Mouse (Mus musculus) limb, embryonic 14.5 days (tissue): Measurements from ENCODE around the gene Hspd1. TPM values are rescaled to one million over a fixed set of nuclear protein-coding genes. Genes with fewer than 3 reads are reported as not detected.

ENCODE experiments used
- ATAC-seq: fragments of 200-750 bp; cut with Nextera tagmentation; 2 replicates; pipeline ENCODE4 v1.8.0; 2017; ENCODE audit warnings: low read depth, moderate number of reproducible peaks, moderate TSS enrichment; ENCODE audit not compliant: low FRiP score
- DNase-seq: peaks from one replicate; pipeline ENCODE4 v3.0.0-alpha.2; 2015; ENCODE audit warnings: low spot score
- H3K27ac ChIP-seq: fragments of 300-500 bp; sonication (generic); replicated peaks from 2 replicates; pipeline ENCODE4 v1.5.1; 2014; ENCODE audit warnings: low read depth, mild to moderate bottlenecking, low read length, moderate library complexity, mixed read lengths
- H3K27me3 ChIP-seq: fragments of 300-500 bp; sonication (generic); 2 replicates; pipeline ENCODE4 v1.6.1; 2014; ENCODE audit warnings: low read length, mixed read lengths; ENCODE audit not compliant: control insufficient read depth, insufficient read depth
- H3K36me3 ChIP-seq: fragments of 300-500 bp; sonication (generic); 2 replicates; pipeline ENCODE4 v1.6.1; 2014; ENCODE audit warnings: mild to moderate bottlenecking, low read length, moderate library complexity, mixed read lengths; ENCODE audit not compliant: control insufficient read depth, insufficient read depth
- H3K4me1 ChIP-seq: fragments of 300-500 bp; sonication (generic); 2 replicates; pipeline ENCODE4 v1.6.1; 2014; ENCODE audit warnings: antibody characterized with exemption, low read length, mixed read lengths; ENCODE audit not compliant: control insufficient read depth, insufficient read depth
- H3K4me2 ChIP-seq: fragments of 300-500 bp; sonication (generic); replicated peaks from 2 replicates; pipeline ENCODE4 v1.6.1; 2014; ENCODE audit warnings: low read depth, mild to moderate bottlenecking, low read length, moderate library complexity; ENCODE audit not compliant: severe bottlenecking
- H3K4me3 ChIP-seq: fragments of 300-500 bp; sonication (generic); replicated peaks from 2 replicates; pipeline ENCODE4 v1.5.1; 2014; ENCODE audit warnings: low read length
- H3K9ac ChIP-seq: fragments of 300-500 bp; sonication (generic); 2 replicates; pipeline ENCODE4 v1.6.1; 2014; ENCODE audit warnings: mild to moderate bottlenecking, low read depth, low read length, moderate library complexity; ENCODE audit not compliant: severe bottlenecking
- H3K9me3 ChIP-seq: fragments of 300-500 bp; sonication (generic); 2 replicates; pipeline ENCODE4 v1.6.1; 2016; ENCODE audit warnings: low read length; ENCODE audit not compliant: control insufficient read depth
- POLR2A ChIP-seq: fragments of 200-500 bp; IDR thresholded peaks from 2 replicates; pipeline ENCODE4 v1.8.0; 2012; ENCODE audit warnings: inconsistent platforms, mild to moderate bottlenecking, moderate library complexity, borderline replicate concordance; ENCODE audit not compliant: insufficient read depth, insufficient read length; ENCODE audit errors: extremely low read depth
- WGBS: fragments of 180-500 bp; shearing (Covaris S2); extraction: QIAGEN DNeasy Blood & Tissue Kit; methylation state at CpG from one replicate; pipeline ENCODE4 v1.1.7; 2014; 5-methylcytosine and 5-hydroxymethylcytosine counted together
- polyA plus RNA-seq, 2 experiments: library from polyadenylated mRNA; depleted of rRNA in 1 of 2; stranded (reverse) in 1 of 2; unstranded in 1 of 2; fragments of >200 nt; fragmentation: Nextera tagmentation in 1 of 2; extraction: Ambion mirVana in 1 of 2; gene quantifications; 2 replicates each; pipeline versions ENCODE4 v1.2.1 to v1.2.3; 2012 to 2014

Hspd1 gene
- polyA plus RNA-seq, 2 experiments: 161 to 252 TPM

- no peak overlapping the region for H3K9ac ChIP-seq
- ATAC-seq: no peak
Observed at GRCm38 (mm10) chr1:55031026-55031779, 56.8 kb downstream of the Hspd1 start.

GRCm38 (mm10) chr1:55029446-55029845 lies 58.6 kb downstream of the Hspd1 start:
- ATAC-seq: no peak
- H3K9ac ChIP-seq: no peak overlapping the region
- no peaks in the 10 kb centered on the region for H3K36me3 ChIP-seq
- H3K4me1 ChIP-seq: peaks cover 5% of the 10 kb centered on the region; the same call in 1 of the 2 replicates
- H3K27ac ChIP-seq: no peak overlapping the region
- DNase-seq: no peak
- no peaks in the 10 kb centered on the region for H3K9me3 ChIP-seq
- 57% methylated on average over 4 of the region's 4 CpGs for WGBS
- no peak overlapping the region for H3K4me3 ChIP-seq
- no peak for TF ChIP-seq POLR2A
- no peaks in the 10 kb centered on the region for H3K27me3 ChIP-seq
- no peak overlapping the region for H3K4me2 ChIP-seq

More at GRCm38 (mm10) chr1:55031026-55031779, 56.8 kb downstream of the Hspd1 start:
- no peak for DNase-seq
- Histone ChIP-seq H3K9me3 (no peaks in the 10 kb centered on the region), H3K27me3 (no peaks in the 10 kb centered on the region), H3K4me2 (no peak overlapping the region), H3K4me1 (no peaks in the 10 kb centered on the region), H3K36me3 (no peaks in the 10 kb centered on the region), H3K27ac (no peak overlapping the region), H3K4me3 (no peak overlapping the region)
- TF ChIP-seq POLR2A: no peak

- no peak overlapping the region for H3K27ac ChIP-seq
- H3K4me3 ChIP-seq: no peak overlapping the region
- H3K27me3 ChIP-seq: no peaks in the 10 kb centered on the region
- 87% methylated on average over 11 of the region's 11 CpGs for WGBS
- TF ChIP-seq POLR2A: no peak
- ATAC-seq (no peak), DNase-seq (no peak)
- H3K4me2 ChIP-seq: no peak overlapping the region
- H3K4me1 ChIP-seq: peaks cover 5% of the 10 kb centered on the region; the same call in 1 of the 2 replicates
- no peaks in the 10 kb centered on the region for H3K36me3 ChIP-seq
- H3K9me3 ChIP-seq: no peaks in the 10 kb centered on the region
- no peak overlapping the region for H3K9ac ChIP-seq
Observed at GRCm38 (mm10) chr1:55028512-55029249, 59.4 kb downstream of the Hspd1 start.

GRCm38 (mm10) chr1:55027966-55028365 lies 60.1 kb downstream of the Hspd1 start:
- no peak overlapping the region for H3K9ac ChIP-seq
- no peak for TF ChIP-seq POLR2A
- WGBS: 97% methylated on average over 1 of the region's 1 CpGs
- peak overlapping the region; percentile 98 for H3K4me3 ChIP-seq
- H3K4me1 ChIP-seq: peaks cover 5% of the 10 kb centered on the region; the same call in 1 of the 2 replicates
- DNase-seq (no peak), ATAC-seq (no peak)
- no peaks in the 10 kb centered on the region for H3K27me3 ChIP-seq
- H3K27ac ChIP-seq: no peak overlapping the region
- no peaks in the 10 kb centered on the region for H3K36me3 ChIP-seq
- no peaks in the 10 kb centered on the region for H3K9me3 ChIP-seq
- peak overlapping the region; percentile 47 for H3K4me2 ChIP-seq

Other genes with a start within 250 kb of the Hspd1 start
- gene Ankrd44, start 161.9 kb downstream of the Hspd1 start, polyA plus RNA-seq (2012; rRNA removed): 38.8 and 43.8 TPM in 2 replicates
- gene Ankrd44, start 161.9 kb downstream of the Hspd1 start, polyA plus RNA-seq (2014; fragmentation: Nextera tagmentation; extraction: Ambion mirVana): 23.5 and 27.7 TPM in 2 replicates
- gene Sf3b1, start 60.8 kb downstream of the Hspd1 start, polyA plus RNA-seq (2012; rRNA removed): 181 and 211 TPM in 2 replicates
- gene Sf3b1, start 60.8 kb downstream of the Hspd1 start, polyA plus RNA-seq (2014; fragmentation: Nextera tagmentation; extraction: Ambion mirVana): 313 and 324 TPM in 2 replicates
- gene Coq10b, start 35.5 kb downstream of the Hspd1 start, polyA plus RNA-seq (2012; rRNA removed): 12.2 and 13.0 TPM in 2 replicates
- 19.1 and 21.2 TPM in 2 replicates for gene Coq10b, start 35.5 kb downstream of the Hspd1 start, polyA plus RNA-seq (2014; fragmentation: Nextera tagmentation; extraction: Ambion mirVana)
- 170 and 288 TPM in 2 replicates for gene Hspe1, start 111 bp downstream of the Hspd1 start, polyA plus RNA-seq (2012; rRNA removed)
- 345 and 381 TPM in 2 replicates for gene Hspe1, start 111 bp downstream of the Hspd1 start, polyA plus RNA-seq (2014; fragmentation: Nextera tagmentation; extraction: Ambion mirVana)
- 37.0 and 43.4 TPM in 2 replicates for gene Mob4, start 43.0 kb upstream of the Hspd1 start, polyA plus RNA-seq (2012; rRNA removed)
- gene Mob4, start 43.0 kb upstream of the Hspd1 start, polyA plus RNA-seq (2014; fragmentation: Nextera tagmentation; extraction: Ambion mirVana): 120 and 129 TPM in 2 replicates
- 22.9 and 24.3 TPM in 2 replicates for gene Rftn2, start 138.5 kb upstream of the Hspd1 start, polyA plus RNA-seq (2012; rRNA removed)
- 27.0 and 29.6 TPM in 2 replicates for gene Rftn2, start 138.5 kb upstream of the Hspd1 start, polyA plus RNA-seq (2014; fragmentation: Nextera tagmentation; extraction: Ambion mirVana)
- gene Mars2, start 148.9 kb upstream of the Hspd1 start, polyA plus RNA-seq (2012; rRNA removed): 2.4 TPM in 2 replicates
- gene Mars2, start 148.9 kb upstream of the Hspd1 start, polyA plus RNA-seq (2014; fragmentation: Nextera tagmentation; extraction: Ambion mirVana): 2.3 and 2.9 TPM in 2 replicates